Mouse (Mus musculus): Measurements from ENCODE around the gene Grik5.

Gene Grik5

GRCm38 (mm10) chr7:24964288-24964687, 107.9 kb downstream of the Grik5 start:
- in situ Hi-C loops (cut with MboI; ENCODE audit: unreplicated experiment in 2 of 2), result loop anchor here in 1 of 2 experiments (25.0 kb wide), 1 partner anchor 652 kb away; the partner anchor contains the start of genes Zfp61 and Zfp94

Measured in v-Abl transformed pro-B cells (cell line).